In genomic region chr5:110835959-110836358, GRCm38 (mm10) we compare ENCODE assay signal across 8 mouse cellular contexts. TPM values are rescaled to one million over a fixed set of nuclear protein-coding genes. Genes with fewer than 3 reads are reported as not detected.
DNase-seq lines count a peak whose midpoint lies in the region; ATAC-seq lines count a peak whose summit lies in the region.

No protein-coding gene starts in this region.

- peak; percentile 29 for DNase-seq in hindbrain, embryonic 10.5 days (ENCODE audit: low spot score)
- DNase-seq in MEL-GATA-1-ER (ENCODE audit: extremely low read depth, low read depth) = peak; percentile 94
- DNase-seq in left cerebral cortex, postnatal 25 days (ENCODE audit: low spot score in 2 of 2) = peak; percentile 32 to 49
- DNase-seq in mesoderm, embryonic 11.5 days (ENCODE audit: low read depth, low spot score) = peak; percentile 30
- peak; percentile 48 for DNase-seq in thymus, postnatal 14 days

- no peak overlapping the region for H3K9ac ChIP-seq in hindbrain, embryonic 12.5 days
- H3K9ac ChIP-seq in heart, embryonic 12.5 days = 0 out of 2 replicates have a peak overlapping the region, but pooled peaks have one; percentile 20

- H3K4me1 ChIP-seq in hindbrain, embryonic 10.5 days (replicated peaks) = peaks cover 20% of the 10 kb centered on the region
- H3K4me1 ChIP-seq in hindbrain, embryonic 12.5 days = peaks cover 13% of the 10 kb centered on the region
- peaks cover 24% of the 10 kb centered on the region for H3K4me1 ChIP-seq in heart, embryonic 12.5 days (replicated peaks)

- 41% methylated on average over 3 of the region's 3 CpGs for WGBS in hindbrain, embryonic 10.5 days
- WGBS in hindbrain, embryonic 12.5 days = 39% methylated on average over 3 of the region's 3 CpGs
- 4% methylated on average over 3 of the region's 3 CpGs for WGBS in heart, embryonic 12.5 days

- H3K27me3 ChIP-seq in hindbrain, embryonic 10.5 days (ENCODE audit: insufficient read depth, poor library complexity, severe bottlenecking) = no peaks in the 10 kb centered on the region
- H3K27me3 ChIP-seq in hindbrain, embryonic 12.5 days = no peaks in the 10 kb centered on the region
- no peaks in the 10 kb centered on the region for H3K27me3 ChIP-seq in heart, embryonic 12.5 days (replicated peaks)

- H3K4me2 ChIP-seq in hindbrain, embryonic 12.5 days (replicated peaks) = no peak overlapping the region
- peak overlapping the region; percentile 54 for H3K4me2 ChIP-seq in heart, embryonic 12.5 days

- intact Hi-C loops in left cerebral cortex, postnatal 25 days (cut with DNase I) = loop anchor here (1.0 to 10.0 kb wide), 5 partner anchors 87 to 499 kb away; partner anchors contain the start of gene Pitpnb

- no peaks in the 10 kb centered on the region for H3K9me3 ChIP-seq in hindbrain, embryonic 10.5 days
- H3K9me3 ChIP-seq in hindbrain, embryonic 12.5 days (replicated peaks) = no peaks in the 10 kb centered on the region
- H3K9me3 ChIP-seq in heart, embryonic 12.5 days (replicated peaks) = no peaks in the 10 kb centered on the region

- H3K36me3 ChIP-seq in hindbrain, embryonic 10.5 days = peaks cover 14% of the 10 kb centered on the region
- no peaks in the 10 kb centered on the region for H3K36me3 ChIP-seq in hindbrain, embryonic 12.5 days
- peaks cover 16% of the 10 kb centered on the region; the same call in 1 of the 2 replicates for H3K36me3 ChIP-seq in heart, embryonic 12.5 days

- no peak for ATAC-seq in hindbrain, embryonic 12.5 days (ENCODE audit: low FRiP score)
- peak; percentile 60 for ATAC-seq in common myeloid progenitor, adult 5-6 weeks (replicated peaks; ENCODE audit: low read depth, poor library complexity, severe bottlenecking)
- ATAC-seq in heart, embryonic 12.5 days (ENCODE audit: insufficient number of reproducible peaks, low FRiP score) = peak; percentile 77

- no peak overlapping the region for H3K27ac ChIP-seq in hindbrain, embryonic 10.5 days
- no peak overlapping the region for H3K27ac ChIP-seq in hindbrain, embryonic 12.5 days
- peak overlapping the region; percentile 61 for H3K27ac ChIP-seq in heart, embryonic 12.5 days (ENCODE audit: poor library complexity, severe bottlenecking)

- no peak overlapping the region for H3K4me3 ChIP-seq in hindbrain, embryonic 10.5 days
- no peak overlapping the region for H3K4me3 ChIP-seq in hindbrain, embryonic 12.5 days
- H3K4me3 ChIP-seq in heart, embryonic 12.5 days = peak overlapping the region; percentile 15

RNA-seq across cellular contexts. Expression of gene Hscb, which starts 3.6 kb away (rescaled TPM):
- polyA plus RNA-seq in hindbrain, embryonic 10.5 days (2016; fragmentation: Nextera tagmentation; extraction: Ambion mirVana) = 22.8 and 23.0 TPM in 2 replicates
- polyA plus RNA-seq in hindbrain, embryonic 12.5 days (2016; fragmentation: Nextera tagmentation; extraction: Ambion mirVana) = 18.5 and 21.4 TPM in 2 replicates
- total RNA-seq in common myeloid progenitor, adult 5-6 weeks (2017) = 64.8 and 71.4 TPM in 2 replicates
- 32.3 and 33.4 TPM in 2 replicates for polyA plus RNA-seq in heart, embryonic 12.5 days (2016; fragmentation: Nextera tagmentation; extraction: Ambion mirVana)
- 10 to 100 TPM in 1 of 2 experiments, 1 to 10 TPM in 1; 8.8 to 12.0 TPM for total RNA-seq in left cerebral cortex, postnatal 25 days (2021)

RNA-seq across cellular contexts. Expression of gene Chek2, which starts 3.8 kb away (rescaled TPM):
- polyA plus RNA-seq in hindbrain, embryonic 10.5 days (2016; fragmentation: Nextera tagmentation; extraction: Ambion mirVana) = 31.0 and 43.8 TPM in 2 replicates
- polyA plus RNA-seq in hindbrain, embryonic 12.5 days (2016; fragmentation: Nextera tagmentation; extraction: Ambion mirVana) = 18.3 and 18.4 TPM in 2 replicates
- total RNA-seq in common myeloid progenitor, adult 5-6 weeks (2017) = 29.1 and 40.4 TPM in 2 replicates
- polyA plus RNA-seq in heart, embryonic 12.5 days (2016; fragmentation: Nextera tagmentation; extraction: Ambion mirVana) = 18.4 and 19.4 TPM in 2 replicates
- 1 to 10 TPM; 1.2 to 1.4 TPM for total RNA-seq in left cerebral cortex, postnatal 25 days (2021)

RNA-seq across cellular contexts. Expression of gene Ulk1, which starts 26.1 kb away (rescaled TPM):
- polyA plus RNA-seq in hindbrain, embryonic 10.5 days (2016; fragmentation: Nextera tagmentation; extraction: Ambion mirVana) = 24.5 and 28.1 TPM in 2 replicates
- polyA plus RNA-seq in hindbrain, embryonic 12.5 days (2016; fragmentation: Nextera tagmentation; extraction: Ambion mirVana) = 35.4 and 38.1 TPM in 2 replicates
- 10.0 and 11.7 TPM in 2 replicates for total RNA-seq in common myeloid progenitor, adult 5-6 weeks (2017)
- 17.4 TPM in 2 replicates for polyA plus RNA-seq in heart, embryonic 12.5 days (2016; fragmentation: Nextera tagmentation; extraction: Ambion mirVana)
- 10 to 100 TPM; 66.8 to 72.7 TPM for total RNA-seq in left cerebral cortex, postnatal 25 days (2021)

RNA-seq across cellular contexts. Expression of gene Ttc28, which starts 43.6 kb away (rescaled TPM):
- polyA plus RNA-seq in hindbrain, embryonic 10.5 days (2016; fragmentation: Nextera tagmentation; extraction: Ambion mirVana) = 10.9 and 14.5 TPM in 2 replicates
- 26.9 and 28.2 TPM in 2 replicates for polyA plus RNA-seq in hindbrain, embryonic 12.5 days (2016; fragmentation: Nextera tagmentation; extraction: Ambion mirVana)
- 2.9 and 7.2 TPM in 2 replicates for total RNA-seq in common myeloid progenitor, adult 5-6 weeks (2017)
- polyA plus RNA-seq in heart, embryonic 12.5 days (2016; fragmentation: Nextera tagmentation; extraction: Ambion mirVana) = 10.3 and 12.1 TPM in 2 replicates
- 10 to 100 TPM; 11.6 to 13.2 TPM for total RNA-seq in left cerebral cortex, postnatal 25 days (2021)

RNA-seq across cellular contexts. Expression of gene Pus1, which starts 55.5 kb away (rescaled TPM):
- polyA plus RNA-seq in hindbrain, embryonic 10.5 days (2016; fragmentation: Nextera tagmentation; extraction: Ambion mirVana) = 29.8 and 37.8 TPM in 2 replicates
- polyA plus RNA-seq in hindbrain, embryonic 12.5 days (2016; fragmentation: Nextera tagmentation; extraction: Ambion mirVana) = 23.4 and 24.1 TPM in 2 replicates
- total RNA-seq in common myeloid progenitor, adult 5-6 weeks (2017) = 63.6 and 65.7 TPM in 2 replicates
- polyA plus RNA-seq in heart, embryonic 12.5 days (2016; fragmentation: Nextera tagmentation; extraction: Ambion mirVana) = 33.8 and 37.8 TPM in 2 replicates
- 10 to 100 TPM; 18.2 to 21.4 TPM for total RNA-seq in left cerebral cortex, postnatal 25 days (2021)

Comparison
In these comparisons a context has a peak if more than half of its experiments do, and no peak if none do; other contexts are left out.
1. DNase-seq: peak in every context shown above with its lines; median percentile 94 in MEL-GATA-1-ER; 48 in thymus, postnatal 14 days; 40 in left cerebral cortex, postnatal 25 days; 30 in mesoderm, embryonic 11.5 days; 29 in hindbrain, embryonic 10.5 days.